ENCODE assay signal across 14 mouse cellular contexts in the genomic region with DNA sequence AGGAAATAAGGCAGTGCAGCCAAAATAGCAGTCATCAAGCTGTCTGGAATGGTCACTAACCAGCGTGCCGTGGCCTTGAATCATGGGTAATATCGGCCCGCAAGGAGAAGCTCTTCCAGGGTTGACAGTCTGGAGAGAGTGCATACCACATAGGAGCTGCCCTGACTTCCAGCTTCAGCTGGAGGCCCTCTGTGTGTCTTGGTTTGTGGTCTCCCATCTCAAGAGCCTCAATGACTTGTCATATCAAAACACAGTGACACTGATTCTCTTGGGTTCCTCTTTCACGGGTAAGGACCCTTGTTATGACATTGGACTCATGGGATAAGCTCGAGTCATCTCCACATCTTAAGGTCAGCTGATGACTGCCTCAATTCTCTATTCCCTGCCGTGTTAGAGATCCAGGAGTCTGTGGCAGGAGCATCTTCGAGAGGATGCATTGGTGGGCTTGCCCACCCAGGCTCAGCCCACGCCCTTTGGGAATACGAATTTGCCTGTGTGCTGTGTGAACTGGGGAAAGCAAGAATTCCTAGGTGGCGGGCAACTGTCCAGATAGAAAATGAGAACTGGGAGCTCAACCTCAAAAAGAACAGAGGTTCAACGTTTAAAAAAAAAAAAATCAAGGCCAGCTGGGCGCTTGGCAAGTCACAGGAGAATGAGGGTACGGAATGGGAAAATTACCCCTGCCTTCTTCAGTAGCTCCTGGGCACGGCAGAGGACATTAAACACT.
"Had no signal": no experiment of that assay in that cellular context is flagged by ENCODE, and none has a peak within 500 bp of the region (broad histone marks: within the 10 kb centered on the region; RNA-seq: fewer than 3 reads in every experiment).

No protein-coding gene starts in this region.

- ATAC-seq: intestine, postnatal 0 days; liver, embryonic 12.5 days; midbrain, embryonic 16.5 days had no signal

- H3K27ac ChIP-seq: limb, embryonic 15.5 days; liver, embryonic 12.5 days; midbrain, embryonic 12.5 days; neural tube, embryonic 13.5 days had no signal

- H3K27me3 ChIP-seq: limb, embryonic 15.5 days; liver, embryonic 12.5 days; midbrain, embryonic 12.5 days; neural tube, embryonic 13.5 days had no signal

- H3K4me1 ChIP-seq: limb, embryonic 15.5 days; liver, embryonic 12.5 days; midbrain, embryonic 12.5 days; neural tube, embryonic 13.5 days had no signal

- H3K9me3 ChIP-seq: limb, embryonic 15.5 days; liver, embryonic 12.5 days; midbrain, embryonic 12.5 days; neural tube, embryonic 13.5 days had no signal

- H3K9ac ChIP-seq: limb, embryonic 15.5 days; liver, embryonic 12.5 days; lung, embryonic 14.5 days; midbrain, embryonic 12.5 days; neural tube, embryonic 13.5 days had no signal

- DNase-seq: kidney, adult 9 months; kidney, postnatal 10 days; kidney, postnatal 4 days; layer of hippocampus, postnatal 36 days; lung, embryonic 14.5 days; retina, postnatal 1 day; right cerebral cortex, postnatal 14 days; thymus, postnatal 36 days had no signal

- H3K36me3 ChIP-seq: limb, embryonic 15.5 days; liver, embryonic 12.5 days; midbrain, embryonic 12.5 days; neural tube, embryonic 13.5 days had no signal

- H3K4me2 ChIP-seq: limb, embryonic 15.5 days; liver, embryonic 12.5 days; lung, embryonic 14.5 days; midbrain, embryonic 12.5 days; neural tube, embryonic 13.5 days had no signal

- H3K4me3 ChIP-seq: limb, embryonic 15.5 days; liver, embryonic 12.5 days; midbrain, embryonic 12.5 days; neural tube, embryonic 13.5 days had no signal
